Mouse (Mus musculus): ENCODE results near the gene Prl2b1.

Prl2b1 gene

GRCm38 (mm10) chr13:27390746-27391145 lies at the start of gene Prl2b1:
Gene Prl2b1, minus strand, starts transcription at chr13:27390846.
- in situ Hi-C loops (cut with MboI; ENCODE audit: unreplicated experiment in 2 of 2), result no loop called here

DNA sequence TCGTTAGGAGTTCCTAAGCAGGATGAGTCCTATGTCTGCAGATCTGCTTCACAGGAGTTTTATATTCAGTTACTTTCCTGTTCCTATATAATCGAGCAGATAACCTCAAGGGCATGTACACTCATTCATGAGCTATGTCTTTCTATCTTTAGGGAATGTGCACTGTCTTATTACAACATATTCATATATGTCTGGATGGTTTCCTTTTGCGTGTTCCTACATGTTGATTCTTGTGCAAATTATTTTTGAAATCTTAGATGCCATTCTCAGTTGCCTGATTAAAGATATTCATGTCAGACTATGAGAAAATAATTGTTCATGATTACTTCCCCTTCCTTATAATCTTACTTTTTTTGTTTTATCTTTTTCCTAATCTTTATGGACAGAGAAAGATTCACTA lies 47.9 kb upstream of the Prl2b1 start, which contains the start of gene Prl8a6:
Gene Prl8a6 (minus strand): TSS at position 101 of the 400 bp plus-strand sequence.
- in situ Hi-C loops (cut with MboI; ENCODE audit: unreplicated experiment in 2 of 2), result no loop called here

DNA sequence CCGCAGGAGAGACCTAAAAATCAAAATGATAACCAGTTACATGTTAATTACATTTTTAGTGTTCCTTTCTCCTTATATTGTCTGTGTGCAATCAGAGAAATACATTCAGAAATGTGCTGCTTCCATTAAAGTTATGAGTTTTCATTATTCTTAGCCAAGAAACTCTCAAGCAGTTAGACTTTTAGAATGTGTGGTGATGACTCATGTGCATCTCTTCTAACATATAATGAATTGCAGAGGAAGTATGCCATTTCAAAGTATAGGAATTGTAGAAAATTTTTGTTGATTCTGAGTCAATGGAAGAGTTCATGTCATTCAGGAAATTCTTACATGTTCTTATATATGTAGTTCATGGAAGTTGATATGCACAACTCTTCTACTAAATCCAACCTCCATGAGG lies 42.5 kb upstream of the Prl2b1 start:
- in situ Hi-C loops (cut with MboI; ENCODE audit: unreplicated experiment in 2 of 2), result no loop called here

DNA sequence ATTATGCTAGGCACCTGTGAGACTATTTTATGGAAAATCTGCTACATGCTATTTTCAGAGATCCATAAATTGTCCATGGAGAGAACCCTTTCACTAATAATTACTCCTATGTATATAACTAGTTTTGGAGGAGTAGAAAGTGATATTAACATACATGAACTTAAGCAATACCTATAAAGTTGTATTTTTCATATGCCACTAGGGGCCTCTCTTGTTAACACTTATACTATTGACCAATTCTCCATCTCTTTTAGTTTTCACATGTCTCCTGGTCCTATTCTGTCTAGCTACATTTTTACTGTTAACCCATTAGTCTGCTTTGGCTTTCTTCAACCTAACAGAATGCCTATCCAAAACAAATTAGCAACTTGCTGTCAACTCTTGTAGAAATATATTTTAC lies 23.0 kb upstream of the Prl2b1 start:
- in situ Hi-C loops (cut with MboI; ENCODE audit: unreplicated experiment in 2 of 2), result no loop called here

- in situ Hi-C loops (cut with MboI; ENCODE audit: unreplicated experiment in 2 of 2), result no loop called here
Observed at GRCm38 (mm10) chr13:27399061-27399724, 8.5 kb upstream of the Prl2b1 start.

- in situ Hi-C loops (cut with MboI; ENCODE audit: unreplicated experiment in 2 of 2), result no loop called here
Observed at GRCm38 (mm10) chr13:27345373-27345772, 45.3 kb downstream of the Prl2b1 start, which contains the start of gene Prl8a2. Gene Prl8a2, plus strand, starts transcription at chr13:27345673.

DNA sequence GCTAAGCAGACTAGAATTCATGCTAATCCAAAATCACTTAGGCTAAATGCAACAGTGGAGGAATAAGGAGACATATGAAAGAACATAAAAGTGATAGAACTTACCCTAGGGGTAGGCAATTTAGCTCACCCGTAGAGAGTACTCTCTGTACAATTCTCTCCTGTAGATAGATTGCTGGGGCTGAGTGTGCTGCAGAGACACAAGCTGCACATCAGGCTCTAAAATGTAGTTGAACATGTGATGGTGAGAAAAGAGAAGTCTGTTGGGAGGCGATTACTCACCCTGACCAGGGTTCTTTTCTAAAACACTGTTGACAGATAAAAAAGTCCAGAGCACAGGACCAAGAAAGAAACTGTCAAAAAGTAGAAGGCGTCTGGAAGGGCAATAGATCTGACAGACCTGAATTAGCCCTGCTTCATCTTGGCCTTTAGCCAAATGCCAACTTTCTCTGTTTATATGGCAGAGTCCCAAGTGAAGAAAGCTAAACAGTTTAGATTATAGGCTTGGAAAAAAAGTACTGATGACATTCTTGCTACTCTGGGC lies 47.8 kb downstream of the Prl2b1 start:
- in situ Hi-C loops (cut with MboI; ENCODE audit: unreplicated experiment in 2 of 2), result no loop called here

DNA sequence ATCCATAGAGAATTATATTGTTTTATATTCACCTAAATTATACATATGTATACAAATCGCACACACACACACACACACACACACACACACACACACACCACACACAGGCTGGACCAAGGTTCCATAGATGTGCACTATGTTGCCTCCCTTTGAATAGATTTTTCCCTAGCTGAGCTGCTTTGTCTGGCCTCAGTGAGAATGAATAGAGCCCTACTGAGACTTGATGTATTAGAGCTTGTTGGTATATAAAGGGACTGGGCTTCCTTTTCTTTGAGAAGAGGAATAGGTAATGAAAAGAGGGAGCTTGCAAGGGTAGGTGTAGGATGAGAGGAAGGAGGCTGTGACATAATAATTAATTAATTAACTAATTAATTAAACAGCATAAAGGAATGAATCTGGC lies 55.7 kb downstream of the Prl2b1 start:
- in situ Hi-C loops (cut with MboI; ENCODE audit: unreplicated experiment in 2 of 2), result no loop called here

Data from v-Abl transformed pro-B cells (cell line).